Mouse (Mus musculus): Measurements from ENCODE around the gene Hoxc5.

Hoxc5 gene

GRCm38 (mm10) chr15:103013238-103013984 is 46.2 kb downstream of the Hoxc5 start:
- DNase-seq, result peak; percentile 34

GRCm38 (mm10) chr15:103014166-103015008 is 47.1 kb downstream of the Hoxc5 start:
- DNase-seq, result no peak

- no peak for DNase-seq
These were observed 47.8 kb downstream of the Hoxc5 start for GRCm38 (mm10) chr15:103015009-103015399.

GRCm38 (mm10) chr15:103015406-103016166 is 48.3 kb downstream of the Hoxc5 start:
- no peak for DNase-seq

GRCm38 (mm10) chr15:103018636-103019035 is 51.4 kb downstream of the Hoxc5 start, which contains the start of gene Hoxc4:
Gene Hoxc4 (plus strand): TSS chr15:103018934.
- DNase-seq, result no peak

GRCm38 (mm10) chr15:103020899-103021418 is 53.7 kb downstream of the Hoxc5 start:
- DNase-seq, result no peak

GRCm38 (mm10) chr15:103021544-103021943 is 54.3 kb downstream of the Hoxc5 start:
- DNase-seq, result no peak

- no peak for DNase-seq
These were observed 56.9 kb downstream of the Hoxc5 start for GRCm38 (mm10) chr15:103024131-103024530.

GRCm38 (mm10) chr15:103027266-103028235 is 60.3 kb downstream of the Hoxc5 start:
- DNase-seq, result no peak

GRCm38 (mm10) chr15:103028916-103029512 is 61.8 kb downstream of the Hoxc5 start:
- no peak for DNase-seq

- DNase-seq, result no peak
These were observed 62.9 kb downstream of the Hoxc5 start for GRCm38 (mm10) chr15:103030142-103030541.

- no peak for DNase-seq
These were observed 64.9 kb downstream of the Hoxc5 start for GRCm38 (mm10) chr15:103032167-103032566.

- no peak for DNase-seq
These were observed 65.7 kb downstream of the Hoxc5 start for GRCm38 (mm10) chr15:103032646-103033575.

GRCm38 (mm10) chr15:103034043-103034806 is 67.0 kb downstream of the Hoxc5 start:
- DNase-seq, result no peak

GRCm38 (mm10) chr15:103034807-103035547 is 67.7 kb downstream of the Hoxc5 start:
- no peak for DNase-seq

- DNase-seq, result no peak
These were observed 68.3 kb downstream of the Hoxc5 start for GRCm38 (mm10) chr15:103035548-103035881.

GRCm38 (mm10) chr15:103037579-103037978 is 70.3 kb downstream of the Hoxc5 start:
- DNase-seq, result no peak

GRCm38 (mm10) chr15:103038701-103039480 is 71.6 kb downstream of the Hoxc5 start:
- DNase-seq, result no peak

Data from right cerebral cortex, postnatal 14 days (tissue).